26 mouse cellular contexts compared by ENCODE assay signal in the genomic region with DNA sequence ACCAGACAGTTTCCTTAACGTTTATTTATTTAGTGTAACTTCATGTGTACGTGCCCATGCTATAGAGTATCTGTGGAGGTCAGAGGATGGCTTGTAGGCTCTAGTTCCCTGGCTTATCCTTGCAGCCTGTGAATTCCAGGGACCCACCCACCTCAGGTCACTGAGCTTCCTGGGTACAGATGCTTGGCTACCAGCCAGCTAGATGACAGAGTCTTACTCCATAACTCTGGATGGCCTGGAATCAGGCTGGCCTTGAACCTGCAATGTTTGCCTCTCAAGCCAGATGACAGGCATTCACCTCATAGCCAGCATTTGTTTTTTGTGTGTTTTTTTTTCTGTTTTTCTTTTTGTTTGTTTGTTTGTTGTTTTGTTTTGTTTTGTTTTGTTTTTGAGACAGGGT. TPM values are rescaled to one million over a fixed set of nuclear protein-coding genes. Genes with fewer than 3 reads are reported as not detected.
DNase-seq lines count a peak whose midpoint lies in the region; ATAC-seq and TF ChIP-seq lines count a peak whose summit lies in the region.
"Had no signal": no experiment of that assay in that cellular context is flagged by ENCODE, and none has a peak within 500 bp of the region (broad histone marks: within the 10 kb centered on the region; RNA-seq: fewer than 3 reads in every experiment).

No protein-coding gene starts in this region.

- no peaks in the 10 kb centered on the region for H3K27me3 ChIP-seq in intestine, embryonic 16.5 days (replicated peaks; ENCODE audit: control insufficient read depth, insufficient read depth, low read length)
- H3K27me3 ChIP-seq in intestine, postnatal 0 days (replicated peaks; ENCODE audit: control insufficient read depth, insufficient read depth, low read length), result no peaks in the 10 kb centered on the region
- peaks cover 12% of the 10 kb centered on the region for H3K27me3 ChIP-seq in liver, embryonic 13.5 days
- peaks cover 19% of the 10 kb centered on the region for H3K27me3 ChIP-seq in liver, embryonic 12.5 days (replicated peaks)
- no peaks in the 10 kb centered on the region for H3K27me3 ChIP-seq in stomach, postnatal 0 days (ENCODE audit: control insufficient read depth, insufficient read depth, low read length)
- H3K27me3 ChIP-seq: embryonic facial prominence, embryonic 13.5 days; embryonic facial prominence, embryonic 15.5 days had no signal

- H3K36me3 ChIP-seq in intestine, embryonic 16.5 days (ENCODE audit: control insufficient read depth, insufficient read depth, low read length), result no peaks in the 10 kb centered on the region
- no peaks in the 10 kb centered on the region for H3K36me3 ChIP-seq in intestine, postnatal 0 days (ENCODE audit: control insufficient read depth, insufficient read depth)
- H3K36me3 ChIP-seq in liver, embryonic 13.5 days, result no peaks in the 10 kb centered on the region
- H3K36me3 ChIP-seq in liver, embryonic 12.5 days, result no peaks in the 10 kb centered on the region
- no peaks in the 10 kb centered on the region for H3K36me3 ChIP-seq in stomach, postnatal 0 days (ENCODE audit: control insufficient read depth, insufficient read depth, low read length)
- H3K36me3 ChIP-seq: embryonic facial prominence, embryonic 13.5 days; embryonic facial prominence, embryonic 15.5 days; forebrain, embryonic 10.5 days; forebrain, embryonic 12.5 days had no signal

- ATAC-seq in intestine, embryonic 16.5 days, result peak; percentile 54; the same call in 1 of the 2 replicates
- ATAC-seq in intestine, postnatal 0 days, result no peak
- no peak for ATAC-seq in liver, embryonic 13.5 days (ENCODE audit: low read depth)
- no peak for ATAC-seq in liver, embryonic 12.5 days
- ATAC-seq in stomach, postnatal 0 days (ENCODE audit: low FRiP score, low TSS enrichment), result no peak
- ATAC-seq: forebrain, embryonic 14.5 days; forebrain, embryonic 16.5 days had no signal

- no peak overlapping the region for H3K27ac ChIP-seq in intestine, embryonic 16.5 days (ENCODE audit: low read length)
- H3K27ac ChIP-seq in intestine, postnatal 0 days (ENCODE audit: low read depth, low read length), result no peak overlapping the region
- peak overlapping the region; percentile 3; the same call in 1 of the 2 replicates for H3K27ac ChIP-seq in liver, embryonic 13.5 days
- no peak overlapping the region for H3K27ac ChIP-seq in liver, embryonic 12.5 days
- H3K27ac ChIP-seq in stomach, postnatal 0 days (replicated peaks), result no peak overlapping the region
- H3K27ac ChIP-seq: embryonic facial prominence, embryonic 13.5 days; embryonic facial prominence, embryonic 15.5 days; forebrain, embryonic 10.5 days; forebrain, embryonic 12.5 days had no signal

- no peak for TF ChIP-seq CTCF in intestine, postnatal 0 days (IDR thresholded peaks at IDR 0.05; ENCODE audit: low read depth)
- TF ChIP-seq CTCF in stomach, postnatal 0 days (IDR thresholded peaks at IDR 0.05; ENCODE audit: low read depth), result no peak

- no peak overlapping the region for H3K4me2 ChIP-seq in intestine, embryonic 16.5 days (ENCODE audit: low read depth, low read length)
- no peak overlapping the region for H3K4me2 ChIP-seq in intestine, postnatal 0 days (replicated peaks; ENCODE audit: low read depth)
- H3K4me2 ChIP-seq in liver, embryonic 13.5 days, result no peak overlapping the region
- no peak overlapping the region for H3K4me2 ChIP-seq in liver, embryonic 12.5 days
- no peak overlapping the region for H3K4me2 ChIP-seq in stomach, postnatal 0 days (replicated peaks; ENCODE audit: low read depth)
- H3K4me2 ChIP-seq: embryonic facial prominence, embryonic 13.5 days; embryonic facial prominence, embryonic 15.5 days; forebrain, embryonic 12.5 days had no signal

- TF ChIP-seq EP300 in stomach, postnatal 0 days (optimal IDR thresholded peaks at IDR 0.05), result no peak

- no peak overlapping the region for H3K4me3 ChIP-seq in intestine, embryonic 16.5 days (ENCODE audit: low read length)
- no peak overlapping the region for H3K4me3 ChIP-seq in intestine, postnatal 0 days (ENCODE audit: low read depth, low read length)
- H3K4me3 ChIP-seq in liver, embryonic 13.5 days (replicated peaks), result no peak overlapping the region
- H3K4me3 ChIP-seq in liver, embryonic 12.5 days, result no peak overlapping the region
- no peak overlapping the region for H3K4me3 ChIP-seq in stomach, postnatal 0 days (ENCODE audit: low read depth, low read length)
- H3K4me3 ChIP-seq: embryonic facial prominence, embryonic 13.5 days; embryonic facial prominence, embryonic 15.5 days; erythroblast, embryonic 14.5 days; forebrain, embryonic 10.5 days; forebrain, embryonic 12.5 days had no signal

- WGBS in intestine, embryonic 16.5 days, result 51% methylated on average over 2 of the region's 2 CpGs
- WGBS in intestine, postnatal 0 days, result 53% methylated on average over 2 of the region's 2 CpGs
- WGBS in liver, embryonic 13.5 days (ENCODE audit: insufficient replicate concordance), result 69% methylated on average over 2 of the region's 2 CpGs
- 65% methylated on average over 2 of the region's 2 CpGs for WGBS in liver, embryonic 12.5 days (ENCODE audit: insufficient replicate concordance)
- 51% methylated on average over 2 of the region's 2 CpGs for WGBS in stomach, postnatal 0 days

- no peak overlapping the region for H3K9ac ChIP-seq in intestine, embryonic 16.5 days (ENCODE audit: low read depth, low read length)
- H3K9ac ChIP-seq in intestine, postnatal 0 days (ENCODE audit: low read depth, low read length), result no peak overlapping the region
- no peak overlapping the region for H3K9ac ChIP-seq in liver, embryonic 13.5 days
- no peak overlapping the region for H3K9ac ChIP-seq in liver, embryonic 12.5 days
- H3K9ac ChIP-seq in stomach, postnatal 0 days (ENCODE audit: low read length), result no peak overlapping the region
- H3K9ac ChIP-seq: embryonic facial prominence, embryonic 13.5 days; embryonic facial prominence, embryonic 15.5 days; forebrain, embryonic 12.5 days had no signal

- H3K4me1 ChIP-seq in intestine, embryonic 16.5 days (ENCODE audit: control insufficient read depth, insufficient read depth, low read length), result peaks cover 5% of the 10 kb centered on the region; the same call in 1 of the 2 replicates
- no peaks in the 10 kb centered on the region for H3K4me1 ChIP-seq in intestine, postnatal 0 days (replicated peaks; ENCODE audit: control insufficient read depth, insufficient read depth, low read length)
- peaks cover 33% of the 10 kb centered on the region for H3K4me1 ChIP-seq in liver, embryonic 13.5 days (replicated peaks)
- H3K4me1 ChIP-seq in liver, embryonic 12.5 days, result peaks cover 43% of the 10 kb centered on the region
- H3K4me1 ChIP-seq in stomach, postnatal 0 days (replicated peaks; ENCODE audit: control insufficient read depth, insufficient read depth), result no peaks in the 10 kb centered on the region
- H3K4me1 ChIP-seq: embryonic facial prominence, embryonic 13.5 days; embryonic facial prominence, embryonic 15.5 days; forebrain, embryonic 10.5 days; forebrain, embryonic 12.5 days had no signal

- H3K9me3 ChIP-seq in intestine, embryonic 16.5 days (ENCODE audit: control insufficient read depth, low read length), result no peaks in the 10 kb centered on the region
- no peaks in the 10 kb centered on the region for H3K9me3 ChIP-seq in intestine, postnatal 0 days (ENCODE audit: control insufficient read depth)
- no peaks in the 10 kb centered on the region for H3K9me3 ChIP-seq in liver, embryonic 13.5 days (replicated peaks)
- H3K9me3 ChIP-seq in liver, embryonic 12.5 days (replicated peaks), result no peaks in the 10 kb centered on the region
- H3K9me3 ChIP-seq in stomach, postnatal 0 days (ENCODE audit: control insufficient read depth, low read length), result no peaks in the 10 kb centered on the region
- H3K9me3 ChIP-seq: embryonic facial prominence, embryonic 13.5 days; embryonic facial prominence, embryonic 15.5 days; forebrain, embryonic 10.5 days; forebrain, embryonic 12.5 days had no signal

- DNase-seq in adrenal gland, postnatal 14 days, result peak; percentile 65
- DNase-seq in adrenal gland, adult 2 months, result no peak
- DNase-seq in liver, embryonic 13.5 days, result no peak
- DNase-seq in stomach, postnatal 0 days (ENCODE audit: low spot score), result peak; percentile 18
- no peak for DNase-seq in spleen, postnatal 36 days (ENCODE audit: low spot score in 2 of 2)
- DNase-seq: adrenal gland, postnatal 10 days; cerebellum, adult 11 months; cerebellum, adult 18-20 months; cerebellum, adult 8-10 months; cerebellum, adult 9-11 months; cerebellum, postnatal 14 days; cerebellum, postnatal 36 days; embryo, embryonic 11 days had no signal

RNA-seq across cellular contexts. Expression of gene Jsrp1, which starts 3.9 kb away (rescaled TPM):
- total RNA-seq in adrenal gland, postnatal 14 days (2021), result 2.8 and 3.1 TPM in 2 replicates
- total RNA-seq in adrenal gland, adult 2 months (2021), result 10 to 100 TPM in 1 of 2 experiments, 1 to 10 TPM in 1; 2.3 to 18.5 TPM
- polyA plus RNA-seq in adrenal gland, adult 2 months (2012; rRNA removed), result 4.2 and 4.9 TPM in 2 replicates
- 0.70 and 0.82 TPM in 2 replicates for polyA plus RNA-seq in intestine, embryonic 16.5 days (2015; fragmentation: Nextera tagmentation; extraction: Ambion mirVana)
- polyA plus RNA-seq in intestine, postnatal 0 days (2015; fragmentation: Nextera tagmentation; extraction: Ambion mirVana), result 0.35 and 0.42 TPM in 2 replicates
- polyA plus RNA-seq in liver, embryonic 13.5 days (2015; fragmentation: Nextera tagmentation; extraction: Ambion mirVana), result 0.20 and 0.38 TPM in 2 replicates
- 0.18 and 0.46 TPM in 2 replicates for polyA plus RNA-seq in liver, embryonic 12.5 days (2016; fragmentation: Nextera tagmentation; extraction: Ambion mirVana)
- 0.86 and 0.96 TPM in 2 replicates for polyA plus RNA-seq in stomach, postnatal 0 days (2015; fragmentation: Nextera tagmentation; extraction: Ambion mirVana)
- total RNA-seq: common myeloid progenitor, adult 5-6 weeks; MEL had no signal
- polyA plus RNA-seq: erythroblast, embryonic 14.5 days; forebrain, embryonic 16.5 days had no signal

RNA-seq across cellular contexts. Expression of gene Oaz1, which starts 9.3 kb away (rescaled TPM):
- 734 and 741 TPM in 2 replicates for total RNA-seq in adrenal gland, postnatal 14 days (2021)
- total RNA-seq in adrenal gland, adult 2 months (2021), result 100 to 1,000 TPM; 780 to 923 TPM
- polyA plus RNA-seq in adrenal gland, adult 2 months (2012; rRNA removed), result 1,168 and 1,414 TPM in 2 replicates
- polyA plus RNA-seq in intestine, embryonic 16.5 days (2015; fragmentation: Nextera tagmentation; extraction: Ambion mirVana), result 1,610 and 1,714 TPM in 2 replicates
- polyA plus RNA-seq in intestine, postnatal 0 days (2015; fragmentation: Nextera tagmentation; extraction: Ambion mirVana), result 1,008 and 1,019 TPM in 2 replicates
- 1,324 and 1,529 TPM in 2 replicates for polyA plus RNA-seq in liver, embryonic 13.5 days (2015; fragmentation: Nextera tagmentation; extraction: Ambion mirVana)
- 1,528 and 1,635 TPM in 2 replicates for polyA plus RNA-seq in liver, embryonic 12.5 days (2016; fragmentation: Nextera tagmentation; extraction: Ambion mirVana)
- polyA plus RNA-seq in stomach, postnatal 0 days (2015; fragmentation: Nextera tagmentation; extraction: Ambion mirVana), result 1,070 and 1,103 TPM in 2 replicates

RNA-seq across cellular contexts. Expression of gene Amh, which starts 12.1 kb away (rescaled TPM):
- total RNA-seq in adrenal gland, postnatal 14 days (2021), result 0.74 and 0.94 TPM in 2 replicates
- total RNA-seq in adrenal gland, adult 2 months (2021), result under 1 TPM; 0.73 to 0.95 TPM
- 1.7 and 2.1 TPM in 2 replicates for polyA plus RNA-seq in adrenal gland, adult 2 months (2012; rRNA removed)
- 0.07 and 0.10 TPM in 2 replicates for polyA plus RNA-seq in intestine, embryonic 16.5 days (2015; fragmentation: Nextera tagmentation; extraction: Ambion mirVana)
- not detected in 2 replicates for polyA plus RNA-seq in intestine, postnatal 0 days (2015; fragmentation: Nextera tagmentation; extraction: Ambion mirVana)
- polyA plus RNA-seq in liver, embryonic 13.5 days (2015; fragmentation: Nextera tagmentation; extraction: Ambion mirVana), result not detected in 2 replicates
- 0.07 TPM in 1 of 2 replicates, not detected in the other for polyA plus RNA-seq in liver, embryonic 12.5 days (2016; fragmentation: Nextera tagmentation; extraction: Ambion mirVana)
- polyA plus RNA-seq in stomach, postnatal 0 days (2015; fragmentation: Nextera tagmentation; extraction: Ambion mirVana), result 6.8 and 6.9 TPM in 2 replicates
- total RNA-seq: common myeloid progenitor, adult 5-6 weeks had no signal
- polyA plus RNA-seq: embryonic facial prominence, embryonic 11.5 days; embryonic facial prominence, embryonic 13.5 days; forebrain, embryonic 12.5 days; forebrain, embryonic 16.5 days had no signal

RNA-seq across cellular contexts. Expression of gene Plekhj1, which starts 18.7 kb away (rescaled TPM):
- 59.5 and 71.1 TPM in 2 replicates for total RNA-seq in adrenal gland, postnatal 14 days (2021)
- total RNA-seq in adrenal gland, adult 2 months (2021), result 10 to 100 TPM; 72.2 to 83.6 TPM
- 81.1 and 102 TPM in 2 replicates for polyA plus RNA-seq in adrenal gland, adult 2 months (2012; rRNA removed)
- polyA plus RNA-seq in intestine, embryonic 16.5 days (2015; fragmentation: Nextera tagmentation; extraction: Ambion mirVana), result 120 and 135 TPM in 2 replicates
- polyA plus RNA-seq in intestine, postnatal 0 days (2015; fragmentation: Nextera tagmentation; extraction: Ambion mirVana), result 60.9 and 61.8 TPM in 2 replicates
- polyA plus RNA-seq in liver, embryonic 13.5 days (2015; fragmentation: Nextera tagmentation; extraction: Ambion mirVana), result 97.5 and 105 TPM in 2 replicates
- 134 and 137 TPM in 2 replicates for polyA plus RNA-seq in liver, embryonic 12.5 days (2016; fragmentation: Nextera tagmentation; extraction: Ambion mirVana)
- 62.0 and 65.8 TPM in 2 replicates for polyA plus RNA-seq in stomach, postnatal 0 days (2015; fragmentation: Nextera tagmentation; extraction: Ambion mirVana)

RNA-seq across cellular contexts. Expression of gene Sf3a2, which starts 19.2 kb away (rescaled TPM):
- 47.6 and 52.2 TPM in 2 replicates for total RNA-seq in adrenal gland, postnatal 14 days (2021)
- total RNA-seq in adrenal gland, adult 2 months (2021), result 10 to 100 TPM; 53.6 to 58.7 TPM
- polyA plus RNA-seq in adrenal gland, adult 2 months (2012; rRNA removed), result 103 and 104 TPM in 2 replicates
- 62.3 and 63.0 TPM in 2 replicates for polyA plus RNA-seq in intestine, embryonic 16.5 days (2015; fragmentation: Nextera tagmentation; extraction: Ambion mirVana)
- 35.5 and 39.0 TPM in 2 replicates for polyA plus RNA-seq in intestine, postnatal 0 days (2015; fragmentation: Nextera tagmentation; extraction: Ambion mirVana)
- 35.7 and 48.5 TPM in 2 replicates for polyA plus RNA-seq in liver, embryonic 13.5 days (2015; fragmentation: Nextera tagmentation; extraction: Ambion mirVana)
- 53.5 and 54.1 TPM in 2 replicates for polyA plus RNA-seq in liver, embryonic 12.5 days (2016; fragmentation: Nextera tagmentation; extraction: Ambion mirVana)
- 27.7 and 31.8 TPM in 2 replicates for polyA plus RNA-seq in stomach, postnatal 0 days (2015; fragmentation: Nextera tagmentation; extraction: Ambion mirVana)

Comparison
In these comparisons a context has a peak if more than half of its experiments do, and no peak if none do; other contexts are left out.
1. DNase-seq: peak in adrenal gland, postnatal 14 days (single experiment) and stomach, postnatal 0 days (single experiment); none in adrenal gland, adult 2 months (single experiment), liver, embryonic 13.5 days (single experiment) and spleen, postnatal 36 days (0 of 2).